Mouse (Mus musculus) heart, postnatal 10 days (tissue): Measurements from ENCODE around the gene D17Wsu92e. TPM values are rescaled to one million over a fixed set of nuclear protein-coding genes. Genes with fewer than 3 reads are reported as not detected.
"Not testable (repeated sequence)": the region's sequence is repeated elsewhere in the genome, so short reads cannot be mapped to it uniquely, and the experiment has no call there.

ENCODE experiments used
- DNase-seq, 2 experiments: peaks; one replicate each; pipeline ENCODE4 v3.0.0; 2021
- intact Hi-C: fragments of 180-260 bp; cut with DNase I; formaldehyde crosslinking; loops from one replicate; pipeline ENCODE4 v1.15.1; 2025
- total RNA-seq, 2 experiments: library from RNA; stranded (reverse); gene quantifications; 2 replicates each; pipeline ENCODE4 v1.2.3; 2021

Gene D17Wsu92e
- 100 to 1,000 TPM; 109 to 112 TPM for total RNA-seq

DNA sequence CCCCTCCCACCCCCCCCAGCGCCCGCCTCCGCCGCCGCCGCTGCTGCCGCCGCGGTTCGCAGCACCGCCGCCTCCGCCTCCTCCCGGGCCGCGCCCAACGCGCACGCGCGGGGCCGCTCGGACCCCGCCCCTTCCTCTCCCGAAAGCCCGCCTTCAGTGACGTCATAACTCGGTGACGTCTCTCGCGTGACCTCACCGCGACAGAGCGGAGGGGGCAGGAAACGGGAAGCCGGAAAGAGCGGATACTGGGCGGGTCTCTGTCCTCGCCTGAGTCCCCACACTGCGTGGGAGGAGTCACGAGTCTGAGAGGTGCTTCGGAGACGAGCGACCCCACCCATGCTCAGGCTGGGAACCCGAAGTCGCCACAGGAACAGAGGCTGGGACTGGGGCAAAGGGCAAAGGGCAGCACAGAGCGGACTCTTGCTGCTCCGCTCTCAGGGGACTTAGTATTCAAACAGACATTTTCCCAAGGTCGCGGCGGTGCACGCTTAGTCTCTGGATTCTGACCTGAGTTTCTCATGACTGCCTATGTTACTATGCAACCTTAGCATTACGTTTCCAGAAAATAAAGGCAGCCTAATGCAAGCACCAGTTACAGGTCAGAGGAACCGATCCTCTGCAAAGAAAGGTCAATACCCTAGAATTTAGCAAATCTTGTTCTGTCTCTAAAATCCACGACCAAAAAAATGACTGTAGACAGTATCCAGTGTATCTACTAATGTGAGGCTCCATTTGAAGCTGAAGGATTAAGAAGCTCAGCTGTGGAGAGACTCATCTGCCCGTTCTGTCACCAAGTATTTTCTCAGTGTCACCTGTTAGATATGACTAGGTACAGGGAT lies at the start of gene D17Wsu92e:
Gene D17Wsu92e (minus strand): TSS at position 81 of the 839 bp plus-strand sequence.
- intact Hi-C loops = no loop called here

GRCm38 (mm10) chr17:27866737-27867136 lies 46.3 kb upstream of the D17Wsu92e start:
- intact Hi-C loops = no loop called here
- DNase-seq = no peak

More for the DNA sequence above, at the start of gene D17Wsu92e:
- peak; percentile 98 to 99 for DNase-seq

DNA sequence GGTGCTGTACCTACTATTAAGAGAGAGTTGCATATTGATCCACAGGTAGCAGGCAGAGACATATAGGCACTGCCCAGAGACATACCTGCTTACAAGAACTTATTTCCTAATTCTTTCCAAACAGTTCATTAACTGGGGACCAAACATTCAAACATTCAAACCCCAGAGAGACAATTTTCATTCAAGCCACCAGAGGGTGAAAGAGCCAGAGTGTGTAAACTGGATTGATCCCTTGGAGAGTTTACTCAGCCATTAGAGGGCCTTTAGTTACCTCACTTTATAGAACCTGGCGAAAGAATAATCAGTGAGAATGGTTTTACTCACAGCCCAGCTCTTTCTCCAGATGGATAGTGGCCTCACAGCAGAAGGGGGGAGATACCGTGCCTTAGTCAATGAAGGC lies 45.0 kb upstream of the D17Wsu92e start:
- intact Hi-C loops = no loop called here
- DNase-seq = no peak

GRCm38 (mm10) chr17:27859131-27859530 lies 38.7 kb upstream of the D17Wsu92e start:
- DNase-seq = no peak
- intact Hi-C loops = no loop called here

GRCm38 (mm10) chr17:27857649-27858475 lies 37.4 kb upstream of the D17Wsu92e start:
- DNase-seq = peak in 1 of 2 experiments; percentile 14
- intact Hi-C loops = no loop called here

- peak; percentile 65 to 75 for DNase-seq
Observed at GRCm38 (mm10) chr17:27856798-27857648, 36.6 kb upstream of the D17Wsu92e start.

GRCm38 (mm10) chr17:27856265-27856797 lies 35.9 kb upstream of the D17Wsu92e start, which contains the start of gene Uhrf1bp1:
Gene Uhrf1bp1 (plus strand): TSS chr17:27856441.
- intact Hi-C loops = no loop called here
- peak; percentile 81 to 83 for DNase-seq

More at GRCm38 (mm10) chr17:27856798-27857648, 36.6 kb upstream of the D17Wsu92e start:
- intact Hi-C loops = no loop called here

DNA sequence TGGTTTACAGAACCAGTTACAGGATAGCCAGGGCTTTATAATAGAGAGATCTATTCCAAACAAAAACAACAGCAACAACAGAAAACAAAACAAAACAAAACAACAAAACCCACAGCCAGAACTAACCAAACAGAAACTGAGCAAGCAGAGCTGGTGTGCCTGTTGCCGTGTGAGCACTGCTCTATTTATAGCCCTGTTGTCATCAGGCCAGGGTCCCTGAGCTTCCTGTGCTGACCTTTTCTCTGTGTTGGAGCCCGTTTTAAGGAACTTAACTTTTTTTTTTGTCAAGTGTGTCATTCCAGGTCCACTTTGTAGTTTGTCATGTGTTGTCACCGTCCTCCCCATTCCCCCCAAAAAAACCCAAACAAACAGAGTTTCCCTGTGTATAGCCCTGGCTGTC lies 30.6 kb upstream of the D17Wsu92e start:
- peak; percentile 28 to 34 for DNase-seq
- intact Hi-C loops = no loop called here

DNA sequence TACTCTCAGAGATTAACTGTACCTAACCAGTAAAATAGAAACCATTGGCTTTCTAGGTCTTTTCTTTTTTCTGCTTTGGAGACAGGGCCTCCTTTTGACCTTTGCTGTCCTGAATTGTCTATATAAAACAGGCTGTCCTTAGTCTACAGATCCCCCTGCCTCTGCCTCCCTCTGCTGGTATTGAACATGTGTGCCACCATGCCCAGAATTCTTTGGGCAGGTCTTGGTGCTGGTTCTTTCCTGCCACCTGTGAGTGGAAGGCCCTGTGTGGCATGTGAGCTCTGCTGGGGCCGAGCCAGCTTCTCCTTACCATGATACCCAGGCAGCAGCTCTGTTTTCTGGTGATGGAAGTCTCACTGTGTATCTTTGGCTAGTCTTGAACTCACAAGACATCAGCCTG lies 27.9 kb upstream of the D17Wsu92e start:
- intact Hi-C loops = no loop called here

DNA sequence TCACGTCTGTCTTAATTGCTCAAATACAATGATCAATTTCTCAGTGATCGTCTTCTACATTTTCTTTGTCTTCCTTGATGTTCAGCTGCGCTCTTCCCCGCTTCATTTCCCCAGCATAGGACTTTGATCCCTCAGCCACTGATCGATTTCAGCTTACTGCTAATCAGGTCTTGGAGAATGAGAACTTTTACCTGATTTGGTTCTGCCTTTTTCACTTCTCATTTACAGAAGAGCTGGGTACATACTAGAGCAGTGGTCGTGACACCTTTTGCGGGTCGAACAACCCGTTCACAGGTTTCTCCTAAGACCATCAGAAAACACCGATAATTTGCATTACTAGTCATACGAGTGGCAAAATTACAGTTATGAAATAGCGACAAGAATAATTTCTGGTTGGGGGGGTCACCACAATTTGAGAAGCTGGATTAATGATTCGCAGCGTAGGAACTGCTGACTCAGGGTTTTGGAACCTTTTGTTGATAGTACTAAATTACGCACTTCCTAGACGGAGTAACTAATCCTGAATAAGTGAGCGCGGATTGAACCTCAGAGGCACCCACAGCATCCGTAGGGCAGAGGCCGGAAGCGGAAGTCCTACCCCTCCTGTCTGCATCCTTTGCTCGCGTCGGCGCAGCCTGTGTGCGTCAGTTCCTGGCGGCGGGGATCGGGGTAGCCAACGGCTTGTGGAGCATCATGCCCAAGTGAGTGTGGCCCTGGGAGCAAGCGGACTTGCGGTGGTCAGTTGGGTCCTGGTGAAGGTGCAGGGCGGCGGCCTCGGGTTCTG lies 19.2 kb upstream of the D17Wsu92e start:
- intact Hi-C loops = loop anchor here (1.0 to 2.0 kb wide), 2 partner anchors 17 to 68 kb away; no protein-coding TSS in a partner anchor
- DNase-seq = peak; percentile 97 to 98

More for the DNA sequence above, 27.9 kb upstream of the D17Wsu92e start:
- DNase-seq = no peak

DNA sequence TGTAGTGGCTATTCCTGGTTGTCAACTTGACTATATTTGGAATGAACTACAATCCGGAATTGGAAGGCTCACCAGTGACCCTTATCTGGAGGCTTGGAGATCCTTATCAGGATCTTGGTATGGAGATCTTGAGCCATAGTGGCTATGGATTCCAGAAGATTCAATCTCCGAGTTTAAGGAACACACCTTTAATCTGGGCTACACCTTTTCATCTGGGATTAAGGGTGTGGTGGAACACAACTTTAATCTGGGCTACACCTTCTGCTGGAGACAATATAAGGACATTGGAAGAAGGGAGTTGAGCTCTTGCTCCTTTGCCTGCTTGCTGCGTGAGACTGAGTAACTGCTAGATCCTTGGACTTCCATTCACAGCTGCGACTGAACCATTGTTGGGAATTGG lies 17.4 kb upstream of the D17Wsu92e start, which contains the start of gene Snrpc:
Gene Snrpc (plus strand): TSS at position 301 of the 400 bp plus-strand sequence.
- intact Hi-C loops = loop anchor here (2.0 kb wide), 1 partner anchor 15 kb away; no protein-coding TSS in a partner anchor
- not testable (repeated sequence) for DNase-seq

DNA sequence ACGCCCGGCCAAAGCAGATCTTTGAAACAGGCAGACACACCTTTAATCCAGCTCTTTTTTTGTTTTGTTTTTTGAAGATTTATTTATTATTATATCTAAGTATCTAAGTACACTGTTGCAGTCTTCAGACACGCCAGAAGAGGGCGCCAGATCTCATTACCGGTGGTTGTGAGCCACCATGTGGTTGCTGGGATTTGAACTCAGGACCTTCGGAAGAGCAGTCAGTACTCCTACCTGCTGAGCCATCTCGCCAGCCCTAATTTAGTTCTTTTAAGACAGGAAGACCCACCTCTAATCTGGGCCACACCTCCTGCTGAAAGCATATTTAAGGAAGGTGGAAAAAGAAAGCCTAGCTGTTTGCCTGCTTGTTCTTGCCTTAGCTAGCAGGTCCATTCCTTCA lies 10.0 kb upstream of the D17Wsu92e start:
- intact Hi-C loops = no loop called here
- no peak for DNase-seq

- DNase-seq = no peak
- intact Hi-C loops = no loop called here
Observed at GRCm38 (mm10) chr17:27827511-27827910, 7.1 kb upstream of the D17Wsu92e start.

GRCm38 (mm10) chr17:27826908-27827383 lies 6.5 kb upstream of the D17Wsu92e start:
- peak; percentile 60 to 71 for DNase-seq
- intact Hi-C loops = no loop called here

GRCm38 (mm10) chr17:27825984-27826905 lies 5.8 kb upstream of the D17Wsu92e start:
- intact Hi-C loops = no loop called here
- peak; percentile 66 to 75 for DNase-seq

DNA sequence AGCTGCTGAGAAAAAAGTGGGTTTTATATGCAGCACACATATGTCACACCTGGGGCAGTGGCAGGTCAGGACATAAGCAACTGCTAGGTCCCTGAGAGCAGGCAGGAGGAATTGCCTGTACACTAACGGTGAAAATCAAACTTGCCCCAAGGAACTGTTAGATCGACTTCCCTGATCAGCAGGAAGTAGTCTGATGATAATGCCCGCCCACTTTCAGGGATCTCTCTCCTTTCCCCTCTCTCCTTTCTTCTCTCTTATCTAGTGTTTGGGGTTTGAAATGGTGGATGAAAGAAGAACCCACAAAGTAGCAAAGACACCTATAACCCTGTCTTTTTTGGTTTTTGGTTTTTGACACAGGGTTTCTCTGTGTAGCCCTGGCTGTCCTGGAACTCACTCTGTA lies 5.1 kb upstream of the D17Wsu92e start:
- intact Hi-C loops = no loop called here
- DNase-seq = no peak

DNA sequence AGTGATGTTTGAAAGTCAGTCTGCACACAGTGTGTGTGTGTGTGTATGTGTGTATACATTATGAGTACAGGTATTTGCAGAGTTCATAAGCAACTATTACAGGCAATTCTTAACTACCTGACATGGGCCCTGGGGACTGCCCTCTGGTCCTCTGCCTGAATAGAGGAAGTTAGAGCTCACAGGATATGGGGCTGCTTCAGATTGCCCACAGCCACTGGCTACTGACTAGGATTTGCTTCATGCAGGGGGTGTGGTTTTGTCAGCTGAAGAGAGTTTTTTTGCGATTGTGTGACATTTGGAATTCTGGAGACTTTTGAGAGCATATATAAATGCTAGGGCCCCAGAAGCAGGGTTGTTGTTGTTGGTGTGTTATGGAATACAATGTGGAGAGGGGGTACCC lies 4.5 kb upstream of the D17Wsu92e start:
- intact Hi-C loops = no loop called here
- no peak for DNase-seq
